Mouse (Mus musculus) kidney, postnatal 0 days (tissue): ENCODE results near the gene Cel. TPM values are rescaled to one million over a fixed set of nuclear protein-coding genes. Genes with fewer than 3 reads are reported as not detected.

Experiments used
- ATAC-seq: fragments of 200-750 bp; cut with Nextera tagmentation; replicated peaks from 2 replicates; pipeline ENCODE4 v1.8.0; 2017; ENCODE audit warnings: low read depth, moderate number of reproducible peaks, moderate TSS enrichment, moderate library complexity; ENCODE audit not compliant: low FRiP score
- DNase-seq: peaks from one replicate; pipeline ENCODE4 v3.0.0-alpha.2; 2016; ENCODE audit warnings: low spot score
- H3K27ac ChIP-seq: fragments of 300-500 bp; sonication (generic); 2 replicates; pipeline ENCODE4 v1.5.1; 2014; ENCODE audit warnings: mild to moderate bottlenecking
- H3K27me3 ChIP-seq: fragments of 300-500 bp; sonication (generic); 2 replicates; pipeline ENCODE4 v1.6.1; 2014; ENCODE audit warnings: low read length, mixed read lengths; ENCODE audit not compliant: insufficient read depth
- H3K36me3 ChIP-seq: fragments of 300-500 bp; sonication (generic); 2 replicates; pipeline ENCODE4 v1.6.1; 2014; ENCODE audit warnings: low read length, mixed read lengths; ENCODE audit not compliant: insufficient read depth
- H3K4me1 ChIP-seq: fragments of 300-500 bp; sonication (generic); replicated peaks from 2 replicates; pipeline ENCODE4 v1.6.1; 2014; ENCODE audit warnings: antibody characterized with exemption, low read length, mixed read lengths; ENCODE audit not compliant: insufficient read depth
- H3K4me2 ChIP-seq: fragments of 300-500 bp; sonication (generic); 2 replicates; pipeline ENCODE4 v1.6.1; 2014; ENCODE audit warnings: mild to moderate bottlenecking, low read length, moderate library complexity, mixed read lengths
- H3K4me3 ChIP-seq: fragments of 300-500 bp; sonication (generic); replicated peaks from 2 replicates; pipeline ENCODE4 v1.5.1; 2014; ENCODE audit warnings: low read depth, low read length
- H3K9ac ChIP-seq: fragments of 300-500 bp; sonication (generic); 2 replicates; pipeline ENCODE4 v1.6.1; 2014; ENCODE audit warnings: low read depth, low read length
- H3K9me3 ChIP-seq: fragments of 300-500 bp; sonication (generic); replicated peaks from 2 replicates; pipeline ENCODE4 v1.6.1; 2016; ENCODE audit warnings: low read length, inconsistent platforms, mixed read lengths
- CTCF ChIP-seq: IDR thresholded peaks from 2 replicates; pipeline ENCODE4 v1.5.1; 2016; ENCODE audit warnings: antibody characterized with exemption, low read depth, mild to moderate bottlenecking, moderate library complexity
- WGBS: fragments of 180-500 bp; shearing (Covaris S2); extraction: QIAGEN DNeasy Blood & Tissue Kit; methylation state at CpG from one replicate; pipeline ENCODE4 v1.1.7; 2014; 5-methylcytosine and 5-hydroxymethylcytosine counted together
- polyA plus RNA-seq: library from polyadenylated mRNA; unstranded; fragments of >200 nt; fragmentation: Nextera tagmentation; extraction: Ambion mirVana; gene quantifications from 2 replicates; pipeline ENCODE4 v1.2.1, GENCODE M21; 2015

Gene Cel
- not detected in 2 replicates for polyA plus RNA-seq

DNA sequence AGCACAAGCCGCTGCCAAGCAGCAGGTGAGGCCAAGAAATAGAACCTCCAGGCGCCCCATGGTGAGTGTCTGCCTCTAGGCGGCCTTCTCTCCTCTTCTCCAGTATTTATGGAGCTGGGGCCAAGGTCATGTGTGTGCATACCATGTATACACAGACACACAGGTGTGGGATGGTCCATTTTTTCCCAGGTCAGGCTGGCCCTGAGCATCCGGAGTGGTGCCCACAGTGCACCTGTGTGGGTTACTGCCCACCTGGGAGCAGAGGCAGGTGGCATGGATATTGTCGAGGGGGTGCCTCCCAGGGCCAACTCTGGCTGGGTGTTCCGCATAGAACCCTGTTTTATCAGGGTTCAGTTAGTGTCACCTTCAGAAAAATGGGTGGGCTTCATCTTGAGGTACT is at the start of gene Cel:
Gene Cel, minus strand, starts transcription at position 101 of the 400 bp plus-strand sequence.
- Histone ChIP-seq H3K27ac (no peak within 1 kb of the TSS), H3K4me2 (no peak within 1 kb of the TSS), H3K4me3 (no peak within 1 kb of the TSS), H3K9ac (no peak within 1 kb of the TSS), H3K27me3 (no peaks in the 10 kb centered on the region), H3K9me3 (no peaks in the 10 kb centered on the region), H3K4me1 (no peaks in the 10 kb centered on the region), H3K36me3 (peaks cover 19% of the 10 kb centered on the region)
- DNase-seq (no peak), ATAC-seq (no peak)
- WGBS, result 67% methylated on average over 6 of the region's 6 CpGs
- no peak for TF ChIP-seq CTCF

DNA sequence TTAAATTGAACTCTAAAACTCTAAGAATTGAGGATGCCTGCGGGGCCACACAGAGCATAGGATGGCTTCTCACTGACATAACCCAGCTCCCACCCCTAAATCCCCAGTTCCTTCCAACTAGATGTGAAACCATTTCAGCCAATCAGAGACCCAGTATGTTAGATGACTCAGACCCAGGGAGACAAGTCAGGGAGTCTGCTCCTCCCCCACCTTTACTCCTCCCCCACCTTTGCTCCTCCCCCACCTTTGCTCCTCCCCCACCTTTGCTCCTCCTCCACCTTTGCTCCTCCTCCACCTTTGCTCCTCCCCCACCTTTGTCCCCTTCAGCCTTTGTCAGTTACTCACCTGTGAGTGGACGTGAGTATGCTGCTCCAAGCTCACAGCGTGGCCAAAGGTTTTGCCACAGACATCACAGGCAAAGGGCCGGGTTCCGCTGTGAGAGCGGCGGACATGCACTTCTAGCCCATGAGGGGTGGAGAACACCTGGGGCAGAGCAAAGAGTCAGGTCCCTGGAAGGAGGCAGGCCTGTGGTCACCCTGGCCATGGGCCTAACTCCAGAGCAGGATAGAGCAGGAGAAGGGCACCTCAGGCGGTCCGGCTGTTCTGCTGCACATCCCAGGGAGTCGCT is 49.3 kb upstream of the Cel start:
- no peak for DNase-seq
- Histone ChIP-seq H3K27me3 (no peaks in the 10 kb centered on the region), H3K9ac (no peak overlapping the region), H3K4me1 (no peaks in the 10 kb centered on the region), H3K27ac (no peak overlapping the region), H3K36me3 (no peaks in the 10 kb centered on the region), H3K4me3 (no peak overlapping the region), H3K4me2 (no peak overlapping the region), H3K9me3 (no peaks in the 10 kb centered on the region)
- no peak for ATAC-seq
- TF ChIP-seq CTCF, result no peak
- WGBS, result 75% methylated on average over 10 of the region's 10 CpGs

DNA sequence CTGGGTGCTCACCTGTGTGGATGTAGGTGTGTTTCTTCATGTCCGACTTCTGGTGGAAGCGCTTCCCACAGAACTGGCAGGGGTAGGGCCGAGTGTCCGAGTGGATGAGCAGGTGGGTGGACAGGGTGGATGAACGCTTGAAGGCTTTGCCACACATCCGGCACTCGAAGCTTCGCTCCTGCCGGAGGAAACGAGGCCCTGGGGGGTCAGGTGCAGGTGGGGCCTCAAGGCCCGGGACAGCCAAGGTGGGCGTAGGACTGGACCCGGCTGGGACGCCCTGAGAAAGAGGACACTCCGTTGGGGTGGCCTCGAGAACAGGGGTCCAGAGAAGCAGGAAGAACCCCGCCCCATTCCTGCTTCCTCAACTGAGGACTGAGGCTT is 48.2 kb upstream of the Cel start:
- Histone ChIP-seq H3K9me3 (no peaks in the 10 kb centered on the region), H3K36me3 (no peaks in the 10 kb centered on the region), H3K4me3 (no peak overlapping the region), H3K4me1 (no peaks in the 10 kb centered on the region), H3K9ac (no peak overlapping the region), H3K27ac (no peak overlapping the region), H3K4me2 (no peak overlapping the region), H3K27me3 (no peaks in the 10 kb centered on the region)
- ATAC-seq (no peak), DNase-seq (no peak)
- 79% methylated on average over 17 of the region's 17 CpGs for WGBS
- TF ChIP-seq CTCF, result no peak

DNA sequence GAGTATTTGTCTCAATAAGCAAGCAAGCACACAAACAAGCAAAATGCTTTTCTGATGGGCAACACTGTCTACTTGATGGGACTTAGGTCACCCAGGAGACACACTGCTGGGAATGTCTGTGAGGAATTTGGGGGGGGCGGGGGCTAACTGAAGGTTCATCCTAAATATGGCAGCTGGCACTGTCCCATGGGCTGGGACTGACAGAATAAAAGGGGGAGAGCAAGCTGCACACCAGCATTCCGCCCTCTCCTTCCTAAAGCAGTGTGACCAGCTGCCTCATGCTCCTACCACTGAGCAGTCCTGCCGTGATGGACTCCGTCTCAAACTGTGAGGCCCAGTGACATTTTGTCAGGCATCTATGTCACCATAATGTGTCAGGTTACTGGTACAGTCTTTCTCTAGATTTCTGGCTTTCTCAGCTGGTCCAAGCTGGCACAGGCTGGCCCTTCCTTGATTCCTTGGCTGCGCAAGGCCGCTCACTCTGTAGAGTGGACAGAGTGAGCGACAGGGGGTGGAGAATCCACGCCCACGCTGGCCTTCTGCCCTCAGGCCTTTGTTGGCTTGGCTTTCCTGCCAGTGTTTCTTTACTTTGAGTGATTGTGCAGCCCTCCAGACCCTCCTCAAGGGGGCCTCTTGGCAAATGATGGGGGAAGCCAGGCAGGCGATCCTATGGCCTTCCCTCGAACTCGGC is 47.7 kb upstream of the Cel start:
- WGBS, result 76% methylated on average over 12 of the region's 12 CpGs
- no peak overlapping the region for H3K9ac ChIP-seq
- TF ChIP-seq CTCF, result no peak
- H3K27ac ChIP-seq, result no peak overlapping the region
- no peaks in the 10 kb centered on the region for H3K27me3 ChIP-seq
- no peaks in the 10 kb centered on the region for H3K36me3 ChIP-seq
- no peaks in the 10 kb centered on the region for H3K9me3 ChIP-seq
- H3K4me2 ChIP-seq, result no peak overlapping the region
- no peak overlapping the region for H3K4me3 ChIP-seq
- DNase-seq (no peak), ATAC-seq (no peak)
- H3K4me1 ChIP-seq, result no peaks in the 10 kb centered on the region

DNA sequence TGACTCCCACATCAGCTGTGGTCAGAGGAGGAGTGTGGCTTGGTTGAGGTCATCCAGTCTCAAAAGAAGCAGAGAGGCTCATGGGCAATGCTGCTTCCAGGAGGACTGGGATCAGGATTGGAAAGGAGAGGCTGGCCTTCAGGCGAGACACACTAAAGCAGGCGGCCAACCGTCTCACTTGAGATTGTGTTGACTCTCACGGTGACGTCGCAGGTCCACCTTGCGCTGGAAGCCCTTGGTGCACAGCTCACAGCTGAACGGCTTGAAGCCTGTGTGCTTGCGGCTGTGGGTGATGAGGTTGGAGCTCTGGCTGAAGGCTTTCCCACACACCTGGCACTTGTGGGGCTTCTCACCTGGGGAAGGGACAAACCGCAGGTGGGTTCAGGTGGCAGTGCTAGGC is 46.6 kb upstream of the Cel start:
- DNase-seq, result no peak

DNA sequence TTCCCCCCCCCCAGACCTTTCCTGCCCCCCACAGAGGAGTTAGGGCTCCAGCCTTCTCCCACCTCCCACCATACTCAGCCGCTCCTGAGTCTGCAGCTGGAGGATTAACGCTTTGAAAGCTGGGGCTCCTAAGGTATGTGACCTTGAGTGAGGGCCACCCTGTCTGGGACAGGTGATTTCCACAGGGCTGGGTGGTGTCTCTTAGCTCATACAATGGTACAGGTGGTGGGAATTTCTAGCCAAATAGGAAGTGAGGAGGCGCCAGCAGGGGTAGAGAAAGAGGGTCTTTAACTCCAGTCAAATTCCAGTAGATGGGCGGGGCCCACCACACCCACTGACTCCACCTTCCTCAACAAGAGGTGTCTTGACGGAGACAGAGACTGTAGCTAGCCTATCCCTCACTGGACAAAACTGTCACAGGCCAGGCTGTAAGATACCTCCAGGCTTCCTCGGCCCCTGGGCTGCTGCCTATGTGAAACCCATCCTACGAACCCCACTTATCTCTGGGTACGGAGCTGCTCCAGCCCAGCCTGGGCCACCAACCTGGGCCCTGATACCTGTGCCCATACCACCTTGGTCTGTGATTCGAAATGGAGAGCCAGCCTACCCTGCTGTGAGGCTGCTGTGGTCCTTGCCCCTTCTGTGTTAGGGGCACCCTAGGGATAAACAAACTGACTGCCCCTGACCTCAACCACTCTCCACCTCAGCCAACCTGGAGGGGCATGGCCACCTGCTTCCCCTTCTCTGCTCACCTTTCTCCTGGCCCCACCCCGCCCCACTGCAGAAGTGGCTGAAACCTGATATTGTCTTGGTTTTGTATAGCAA is 44.4 kb upstream of the Cel start:
- Histone ChIP-seq H3K27ac (no peak overlapping the region), H3K4me2 (no peak overlapping the region), H3K9ac (no peak overlapping the region), H3K9me3 (no peaks in the 10 kb centered on the region), H3K36me3 (no peaks in the 10 kb centered on the region), H3K27me3 (no peaks in the 10 kb centered on the region), H3K4me1 (no peaks in the 10 kb centered on the region), H3K4me3 (no peak overlapping the region)
- no peak for DNase-seq
- TF ChIP-seq CTCF, result no peak
- ATAC-seq, result no peak
- 49% methylated on average over 10 of the region's 10 CpGs for WGBS

More for the DNA sequence above, 46.6 kb upstream of the Cel start:
- no peak for TF ChIP-seq CTCF
- Histone ChIP-seq H3K4me1 (no peaks in the 10 kb centered on the region), H3K4me2 (no peak overlapping the region), H3K27me3 (no peaks in the 10 kb centered on the region), H3K9me3 (no peaks in the 10 kb centered on the region), H3K27ac (no peak overlapping the region), H3K4me3 (no peak overlapping the region), H3K36me3 (no peaks in the 10 kb centered on the region), H3K9ac (no peak overlapping the region)
- 62% methylated on average over 10 of the region's 10 CpGs for WGBS
- ATAC-seq, result no peak
